Mouse (Mus musculus) neural tube, embryonic 11.5 days (tissue): ENCODE measurements around the gene Nr2c2ap. TPM values are rescaled to one million over a fixed set of nuclear protein-coding genes. Genes with fewer than 3 reads are reported as not detected.
A peak's percentile ranks its signal among the peaks of the same experiment; 100 is the strongest.

Source experiments
- ATAC-seq: fragments of 200-750 bp; cut with Nextera tagmentation; 2 replicates; pipeline ENCODE4 v1.8.0; 2017; ENCODE audit warnings: moderate number of reproducible peaks, mild to moderate bottlenecking, moderate TSS enrichment, moderate library complexity; ENCODE audit not compliant: insufficient read depth, low FRiP score, low TSS enrichment
- DNase-seq: peaks from one replicate; pipeline ENCODE4 v3.0.0-alpha.2; 2015; ENCODE audit warnings: low spot score
- H3K27ac ChIP-seq: fragments of 300-500 bp; sonication (generic); 2 replicates; pipeline ENCODE4 v1.5.1; 2014; ENCODE audit warnings: low read depth, mild to moderate bottlenecking, low read length
- H3K27me3 ChIP-seq: fragments of 300-500 bp; sonication (generic); 2 replicates; pipeline ENCODE4 v1.6.1; 2014; ENCODE audit warnings: mild to moderate bottlenecking, low read length, mixed read lengths; ENCODE audit not compliant: control insufficient read depth, insufficient read depth
- H3K36me3 ChIP-seq: fragments of 300-500 bp; sonication (generic); 2 replicates; pipeline ENCODE4 v1.6.1; 2014; ENCODE audit warnings: mild to moderate bottlenecking, low read length, moderate library complexity, mixed read lengths; ENCODE audit not compliant: control insufficient read depth, insufficient read depth
- H3K4me1 ChIP-seq: fragments of 300-500 bp; sonication (generic); 2 replicates; pipeline ENCODE4 v1.6.1; 2014; ENCODE audit warnings: low read length, mixed read lengths; ENCODE audit not compliant: control insufficient read depth, insufficient read depth
- H3K4me2 ChIP-seq: fragments of 300-500 bp; sonication (generic); 2 replicates; pipeline ENCODE4 v1.6.1; 2014; ENCODE audit warnings: low read depth, mild to moderate bottlenecking, moderate library complexity
- H3K4me3 ChIP-seq: fragments of 300-500 bp; sonication (generic); 2 replicates; pipeline ENCODE4 v1.5.1; 2014; ENCODE audit warnings: low read depth, low read length
- H3K9ac ChIP-seq: fragments of 300-500 bp; sonication (generic); 2 replicates; pipeline ENCODE4 v1.6.1; 2014; ENCODE audit warnings: mild to moderate bottlenecking, low read length
- H3K9me3 ChIP-seq: fragments of 300-500 bp; sonication (generic); 2 replicates; pipeline ENCODE4 v1.6.1; 2016; ENCODE audit warnings: low read length; ENCODE audit not compliant: control insufficient read depth
- WGBS: fragments of 180-500 bp; shearing (Covaris S2); extraction: QIAGEN DNeasy Blood & Tissue Kit; methylation state at CpG from one replicate; pipeline ENCODE4 v1.1.7; 2014; 5-methylcytosine and 5-hydroxymethylcytosine counted together
- polyA plus RNA-seq: library from polyadenylated mRNA; unstranded; fragments of >200 nt; fragmentation: Nextera tagmentation; extraction: Ambion mirVana; gene quantifications from 2 replicates; pipeline ENCODE4 v1.2.1, GENCODE M21; 2014

The Nr2c2ap gene
- polyA plus RNA-seq, 1 experiment from 2014 or later, result 18.9 TPM

- no peaks in the 10 kb centered on the region for H3K4me1 ChIP-seq
- no peak for ATAC-seq
- peak; percentile 27 for DNase-seq
- no peaks in the 10 kb centered on the region for H3K36me3 ChIP-seq
- no peak overlapping the region for H3K4me2 ChIP-seq
- no peak overlapping the region for H3K27ac ChIP-seq
- no peak overlapping the region for H3K9ac ChIP-seq
- H3K27me3 ChIP-seq, result no peaks in the 10 kb centered on the region
- no peaks in the 10 kb centered on the region for H3K9me3 ChIP-seq
- no peak overlapping the region for H3K4me3 ChIP-seq
- 13% methylated on average over 13 of the region's 13 CpGs for WGBS
Observed at GRCm38 (mm10) chr8:70150158-70150557, 19.0 kb downstream of the Nr2c2ap start.

- H3K4me3 ChIP-seq, result no peak overlapping the region
- H3K27ac ChIP-seq, result no peak overlapping the region
- DNase-seq (peak; percentile 83), ATAC-seq (peak; percentile 92)
- H3K4me1 ChIP-seq, result no peaks in the 10 kb centered on the region
- 13% methylated on average over 13 of the region's 22 CpGs for WGBS
- peak overlapping the region; percentile 25; the same call in 1 of the 2 replicates for H3K4me2 ChIP-seq
- H3K36me3 ChIP-seq, result no peaks in the 10 kb centered on the region
- H3K27me3 ChIP-seq, result no peaks in the 10 kb centered on the region
- no peak overlapping the region for H3K9ac ChIP-seq
- H3K9me3 ChIP-seq, result no peaks in the 10 kb centered on the region
Observed at GRCm38 (mm10) chr8:70152537-70153257, 21.6 kb downstream of the Nr2c2ap start.

GRCm38 (mm10) chr8:70157240-70157800, 26.2 kb downstream of the Nr2c2ap start:
- Histone ChIP-seq H3K4me3 (no peak overlapping the region), H3K27me3 (0 out of 2 replicates have a peak, but pooled peaks cover 4% of the 10 kb centered on the region), H3K9ac (no peak overlapping the region), H3K4me2 (no peak overlapping the region), H3K4me1 (no peaks in the 10 kb centered on the region; the same call in 1 of the 2 replicates), H3K36me3 (no peaks in the 10 kb centered on the region), H3K9me3 (no peaks in the 10 kb centered on the region), H3K27ac (no peak overlapping the region)
- WGBS, result 96% methylated on average over 1 of the region's 1 CpGs
- no peak for DNase-seq
- ATAC-seq, result no peak

GRCm38 (mm10) chr8:70158069-70158853, 27.1 kb downstream of the Nr2c2ap start:
- no peaks in the 10 kb centered on the region for H3K36me3 ChIP-seq
- no peaks in the 10 kb centered on the region; the same call in 1 of the 2 replicates for H3K4me1 ChIP-seq
- 0 out of 2 replicates have a peak, but pooled peaks cover 4% of the 10 kb centered on the region for H3K27me3 ChIP-seq
- no peak overlapping the region for H3K27ac ChIP-seq
- H3K9me3 ChIP-seq, result no peaks in the 10 kb centered on the region
- H3K4me3 ChIP-seq, result peak overlapping the region; percentile 35
- peak; percentile 95 for ATAC-seq
- H3K9ac ChIP-seq, result peak overlapping the region; percentile 11; the same call in 1 of the 2 replicates
- peak overlapping the region; percentile 48 for H3K4me2 ChIP-seq
- DNase-seq, result peak; percentile 93
- WGBS, result 14% methylated on average over 39 of the region's 40 CpGs

GRCm38 (mm10) chr8:70159211-70159610, 28.1 kb downstream of the Nr2c2ap start:
- Histone ChIP-seq H3K27me3 (0 out of 2 replicates have a peak, but pooled peaks cover 4% of the 10 kb centered on the region), H3K4me2 (no peak overlapping the region), H3K9ac (no peak overlapping the region), H3K27ac (no peak overlapping the region), H3K36me3 (no peaks in the 10 kb centered on the region), H3K4me1 (no peaks in the 10 kb centered on the region; the same call in 1 of the 2 replicates), H3K4me3 (no peak overlapping the region), H3K9me3 (no peaks in the 10 kb centered on the region)
- WGBS, result 92% methylated on average over 4 of the region's 4 CpGs
- DNase-seq, result no peak
- ATAC-seq, result no peak

GRCm38 (mm10) chr8:70160015-70160414, 28.9 kb downstream of the Nr2c2ap start:
- DNase-seq (no peak), ATAC-seq (no peak)
- no peak overlapping the region for H3K4me3 ChIP-seq
- H3K9me3 ChIP-seq, result no peaks in the 10 kb centered on the region
- no peak overlapping the region for H3K9ac ChIP-seq
- H3K4me1 ChIP-seq, result no peaks in the 10 kb centered on the region; the same call in 1 of the 2 replicates
- H3K4me2 ChIP-seq, result no peak overlapping the region
- H3K27ac ChIP-seq, result no peak overlapping the region
- H3K27me3 ChIP-seq, result 0 out of 2 replicates have a peak, but pooled peaks cover 4% of the 10 kb centered on the region
- 68% methylated on average over 13 of the region's 13 CpGs for WGBS
- H3K36me3 ChIP-seq, result no peaks in the 10 kb centered on the region

GRCm38 (mm10) chr8:70163316-70163715, 32.2 kb downstream of the Nr2c2ap start:
- no peak for ATAC-seq
- WGBS, result 94% methylated on average over 3 of the region's 3 CpGs

GRCm38 (mm10) chr8:70166504-70167110, 35.5 kb downstream of the Nr2c2ap start:
- DNase-seq (peak; percentile 88), ATAC-seq (peak; percentile 89)
- H3K9me3 ChIP-seq, result no peaks in the 10 kb centered on the region
- 0 out of 2 replicates have a peak, but pooled peaks cover 3% of the 10 kb centered on the region for H3K4me1 ChIP-seq
- 3% methylated on average over 20 of the region's 21 CpGs for whole genome bisulfite sequencing
- peak overlapping the region; percentile 18; the same call in 1 of the 2 replicates for H3K9ac ChIP-seq
- peak overlapping the region; percentile 16; the same call in 1 of the 2 replicates for H3K4me3 ChIP-seq
- peak overlapping the region; percentile 42 for H3K4me2 ChIP-seq
- no peaks in the 10 kb centered on the region for H3K36me3 ChIP-seq
- H3K27ac ChIP-seq, result no peak overlapping the region
- H3K27me3 ChIP-seq, result peaks cover 9% of the 10 kb centered on the region

More at GRCm38 (mm10) chr8:70163316-70163715, 32.2 kb downstream of the Nr2c2ap start:
- no peaks in the 10 kb centered on the region for H3K36me3 ChIP-seq
- H3K9ac ChIP-seq, result no peak overlapping the region
- H3K4me3 ChIP-seq, result no peak overlapping the region
- H3K9me3 ChIP-seq, result no peaks in the 10 kb centered on the region
- H3K4me2 ChIP-seq, result no peak overlapping the region
- H3K4me1 ChIP-seq, result peaks cover 3% of the 10 kb centered on the region; the same call in 1 of the 2 replicates
- no peak for DNase-seq
- peaks cover 13% of the 10 kb centered on the region for H3K27me3 ChIP-seq
- no peak overlapping the region for H3K27ac ChIP-seq
